Mouse (Mus musculus) forebrain, embryonic 11.5 days (tissue): ENCODE results near the gene Cldn7. TPM values are rescaled to one million over a fixed set of nuclear protein-coding genes. Genes with fewer than 3 reads are reported as not detected.
A peak's percentile ranks its signal among the peaks of the same experiment; 100 is the strongest.

Experiments used
- ATAC-seq: fragments of 200-750 bp; cut with Nextera tagmentation; replicated peaks from 2 replicates; pipeline ENCODE4 v1.8.0; 2017; ENCODE audit warnings: moderate TSS enrichment; ENCODE audit not compliant: low FRiP score
- DNase-seq: peaks from one replicate; pipeline ENCODE4 v3.0.0-alpha.2; 2017; ENCODE audit warnings: low spot score
- H3K27ac ChIP-seq: fragments of 300-500 bp; sonication (generic); 2 replicates; pipeline ENCODE4 v1.5.1; 2014; ENCODE audit warnings: low read depth, low read length
- H3K27me3 ChIP-seq: fragments of 300-500 bp; sonication (generic); 2 replicates; pipeline ENCODE4 v1.6.1; 2014; ENCODE audit warnings: mild to moderate bottlenecking, low read length, mixed read lengths; ENCODE audit not compliant: control insufficient read depth, insufficient read depth
- H3K36me3 ChIP-seq: fragments of 300-500 bp; sonication (generic); 2 replicates; pipeline ENCODE4 v1.6.1; 2014; ENCODE audit warnings: mild to moderate bottlenecking, low read length, moderate library complexity, mixed read lengths; ENCODE audit not compliant: control insufficient read depth, insufficient read depth
- H3K4me1 ChIP-seq: fragments of 300-500 bp; sonication (generic); replicated peaks from 2 replicates; pipeline ENCODE4 v1.6.1; 2014; ENCODE audit warnings: low read length, mixed read lengths; ENCODE audit not compliant: control insufficient read depth, insufficient read depth
- H3K4me2 ChIP-seq: fragments of 300-500 bp; sonication (generic); 2 replicates; pipeline ENCODE4 v1.6.1; 2014; ENCODE audit warnings: low read depth, mild to moderate bottlenecking, low read length, moderate library complexity, mixed read lengths; ENCODE audit not compliant: severe bottlenecking
- H3K4me3 ChIP-seq: fragments of 300-500 bp; sonication (generic); 2 replicates; pipeline ENCODE4 v1.5.1; 2014; ENCODE audit warnings: low read depth, low read length
- H3K9ac ChIP-seq: fragments of 300-500 bp; sonication (generic); 2 replicates; pipeline ENCODE4 v1.6.1; 2014; ENCODE audit warnings: low read length
- H3K9me3 ChIP-seq: fragments of 300-500 bp; sonication (generic); 2 replicates; pipeline ENCODE4 v1.6.1; 2016; ENCODE audit warnings: low read length, mixed read lengths; ENCODE audit not compliant: control insufficient read depth
- WGBS: fragments of 180-500 bp; shearing (Covaris S2); extraction: QIAGEN DNeasy Blood & Tissue Kit; methylation state at CpG from one replicate; pipeline ENCODE4 v1.1.7; 2014; 5-methylcytosine and 5-hydroxymethylcytosine counted together
- polyA plus RNA-seq: library from polyadenylated mRNA; unstranded; fragments of >200 nt; fragmentation: Nextera tagmentation; extraction: Ambion mirVana; gene quantifications from 2 replicates; pipeline ENCODE4 v1.2.1, GENCODE M21; 2014

Gene Cldn7
- polyA plus RNA-seq, 1 experiment from 2014 or later: 3.2 TPM

DNA sequence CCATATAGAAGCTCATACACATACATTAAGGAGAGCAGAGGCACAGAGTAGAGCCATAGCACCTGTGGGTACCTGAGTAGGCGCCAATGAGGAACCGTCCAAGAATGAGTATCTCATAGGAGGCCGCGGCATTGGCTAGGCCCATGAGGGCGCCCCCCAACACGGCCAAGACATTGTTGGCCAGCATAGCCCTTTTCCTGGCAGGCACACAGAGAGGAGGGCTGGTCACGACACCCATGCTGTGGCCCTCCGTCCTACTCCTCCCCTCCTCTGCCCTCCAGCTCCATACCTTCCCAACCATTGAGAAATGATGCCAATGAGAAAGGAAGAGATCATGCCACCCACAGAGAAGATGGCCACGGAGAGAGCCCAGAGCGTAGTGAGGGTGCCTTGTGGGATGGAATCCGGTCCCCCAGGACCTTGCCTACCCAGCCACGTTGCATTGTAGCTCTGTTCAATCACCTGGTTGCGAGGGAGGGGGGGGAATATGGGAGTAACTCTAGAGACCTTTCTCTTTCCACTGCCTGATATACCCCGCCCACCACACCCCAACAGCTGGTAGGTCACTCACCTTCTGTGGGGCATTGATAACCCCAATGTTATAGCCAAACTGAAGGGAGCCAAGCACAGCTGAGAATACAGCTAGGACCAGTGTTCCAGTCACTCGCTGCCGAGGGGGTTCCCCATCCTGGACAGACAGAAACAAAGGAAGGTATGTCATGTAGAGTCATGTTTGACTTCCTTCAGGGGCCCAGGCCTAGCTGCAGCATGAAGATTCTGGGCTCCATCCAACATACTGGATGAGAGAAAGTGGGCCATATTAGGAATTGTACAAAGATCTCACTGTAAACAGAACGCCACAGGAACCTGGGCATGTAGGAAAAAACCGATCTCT is 18.3 kb upstream of the Cldn7 start:
- no peak for ATAC-seq

DNA sequence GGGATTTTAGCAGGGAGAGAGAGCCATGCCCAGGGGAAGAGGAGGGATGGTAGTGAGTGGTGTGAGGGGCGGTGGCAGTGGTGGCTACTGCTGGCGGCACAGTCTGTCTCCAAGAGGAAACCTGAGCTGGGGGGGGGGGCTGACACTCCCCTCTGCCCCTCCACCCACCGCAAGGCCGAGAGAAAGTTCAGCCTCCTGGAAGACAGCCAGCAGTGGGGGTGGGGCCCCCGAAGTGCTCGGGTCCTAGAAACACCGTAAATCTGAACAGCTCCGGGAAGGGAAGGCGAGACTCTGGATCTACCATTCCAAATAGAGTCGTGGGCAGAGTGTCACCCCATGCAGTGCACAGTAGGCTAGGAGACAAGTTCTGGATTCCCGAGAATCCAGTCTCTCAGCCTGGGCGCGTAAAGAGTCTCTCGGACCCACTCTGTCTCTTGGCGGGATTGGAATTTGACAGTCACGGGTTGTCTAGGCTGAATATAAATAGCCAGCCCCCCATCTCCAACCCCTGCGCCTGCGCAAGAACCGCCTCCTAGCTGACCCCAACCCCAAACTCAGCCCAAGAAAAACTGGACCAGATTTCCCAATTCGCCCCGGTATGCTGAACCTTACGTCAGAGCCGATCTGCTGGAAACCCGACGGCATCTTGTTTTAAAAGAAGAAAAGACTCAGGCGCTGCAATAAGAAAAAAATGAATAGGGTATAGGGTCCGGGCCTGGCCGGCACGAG is 17.1 kb upstream of the Cldn7 start:
- H3K9ac ChIP-seq: peak overlapping the region; percentile 80
- H3K4me2 ChIP-seq: peak overlapping the region; percentile 71
- no peaks in the 10 kb centered on the region for H3K27me3 ChIP-seq
- peak overlapping the region; percentile 41 for H3K27ac ChIP-seq
- ATAC-seq (peak; percentile 22), DNase-seq (peak; percentile 80)
- no peaks in the 10 kb centered on the region for H3K9me3 ChIP-seq
- H3K4me3 ChIP-seq: peak overlapping the region; percentile 50
- H3K36me3 ChIP-seq: no peaks in the 10 kb centered on the region
- H3K4me1 ChIP-seq: peaks cover 11% of the 10 kb centered on the region; the same call in 1 of the 2 replicates
- 2% methylated on average over 29 of the region's 29 CpGs for WGBS

More for the DNA sequence above, 18.3 kb upstream of the Cldn7 start:
- H3K4me1 ChIP-seq: peaks cover 11% of the 10 kb centered on the region; the same call in 1 of the 2 replicates
- no peaks in the 10 kb centered on the region for H3K27me3 ChIP-seq
- no peaks in the 10 kb centered on the region for H3K36me3 ChIP-seq
- 89% methylated on average over 18 of the region's 18 CpGs for WGBS
- peak overlapping the region; percentile 50; the same call in 1 of the 2 replicates for H3K4me3 ChIP-seq
- no peaks in the 10 kb centered on the region for H3K9me3 ChIP-seq
- H3K27ac ChIP-seq: no peak overlapping the region
- H3K9ac ChIP-seq: no peak overlapping the region
- no peak for DNase-seq
- peak overlapping the region; percentile 71; the same call in 1 of the 2 replicates for H3K4me2 ChIP-seq

DNA sequence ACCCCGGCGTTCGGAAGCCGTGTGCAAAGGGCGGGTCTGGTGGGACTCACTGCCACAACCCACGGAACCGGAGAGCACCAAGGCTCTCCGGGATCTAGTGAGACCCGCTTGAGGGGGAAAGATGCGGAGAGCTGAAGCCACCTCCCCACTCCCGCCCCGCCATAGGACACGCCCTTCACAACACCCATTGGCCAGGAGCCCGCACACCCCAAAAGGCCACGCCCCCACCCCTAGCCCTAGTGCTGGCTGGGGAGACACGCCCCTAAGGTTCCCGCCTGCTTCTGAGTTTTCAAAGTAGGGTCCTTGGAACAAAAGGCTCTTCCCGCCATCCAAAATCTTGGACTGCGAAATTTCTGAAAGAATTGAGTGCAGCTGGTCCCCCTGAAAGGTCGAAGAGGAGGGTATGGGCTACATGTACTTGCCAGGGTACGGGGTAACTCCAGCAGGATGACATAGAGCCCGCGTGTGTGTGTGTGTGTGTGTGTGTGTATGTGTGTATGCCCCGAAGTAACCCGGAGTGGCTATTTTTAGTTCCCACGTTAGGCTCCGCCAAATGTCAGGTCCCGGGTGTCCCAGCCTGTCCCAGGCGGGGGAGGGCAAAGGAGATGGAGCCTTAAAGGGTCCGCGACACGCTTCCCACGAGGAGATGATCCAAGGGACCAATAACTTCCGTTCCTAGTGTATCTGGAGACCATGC is 16.4 kb upstream of the Cldn7 start, which contains the start of gene Slc2a4:
Gene Slc2a4, minus strand, starts transcription at position 123 of the 697 bp plus-strand sequence.
- Histone ChIP-seq H3K36me3 (no peaks in the 10 kb centered on the region), H3K4me2 (peak within 1 kb of the TSS; percentile 71)

DNA sequence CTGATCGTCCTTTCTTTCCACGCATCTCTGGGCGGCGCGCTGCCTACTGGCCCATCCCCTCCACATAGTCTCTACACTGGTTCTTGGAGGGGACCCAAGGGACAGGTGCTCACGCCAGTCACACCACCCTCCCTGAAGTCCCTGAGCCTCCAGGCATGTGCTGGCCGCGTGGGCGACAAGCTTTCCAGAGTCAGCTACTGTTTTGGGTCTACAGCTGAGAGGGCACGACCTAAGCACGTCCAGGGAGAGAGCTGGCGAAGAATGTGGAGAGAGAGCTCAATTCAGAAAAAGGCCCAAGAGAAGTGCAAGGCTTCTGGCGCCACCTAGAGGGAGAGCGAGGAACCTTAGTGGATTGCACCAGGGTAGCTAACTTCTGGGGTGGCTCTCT is 15.8 kb upstream of the Cldn7 start:
- H3K27me3 ChIP-seq: no peaks in the 10 kb centered on the region
- no peaks in the 10 kb centered on the region for H3K9me3 ChIP-seq
- peaks cover 11% of the 10 kb centered on the region; the same call in 1 of the 2 replicates for H3K4me1 ChIP-seq
- H3K36me3 ChIP-seq: no peaks in the 10 kb centered on the region
- peak overlapping the region; percentile 71 for H3K4me2 ChIP-seq
- H3K4me3 ChIP-seq: peak overlapping the region; percentile 50
- ATAC-seq: peak; percentile 68
- WGBS: under 1% methylated on average over 14 of the region's 14 CpGs
- H3K9ac ChIP-seq: peak overlapping the region; percentile 80
- peak overlapping the region; percentile 86 for H3K27ac ChIP-seq
- DNase-seq: peak; percentile 94

More for the DNA sequence above, 16.4 kb upstream of the Cldn7 start, which contains the start of gene Slc2a4:
- Histone ChIP-seq H3K27me3 (no peaks in the 10 kb centered on the region), H3K9me3 (no peaks in the 10 kb centered on the region), H3K9ac (peak within 1 kb of the TSS; percentile 80), H3K4me3 (peak within 1 kb of the TSS; percentile 50), H3K27ac (peak within 1 kb of the TSS; percentile 86), H3K4me1 (peaks cover 11% of the 10 kb centered on the region; the same call in 1 of the 2 replicates)
- DNase-seq (peak; percentile 99), ATAC-seq (peak; percentile 96)
- under 1% methylated on average over 34 of the region's 34 CpGs for WGBS

DNA sequence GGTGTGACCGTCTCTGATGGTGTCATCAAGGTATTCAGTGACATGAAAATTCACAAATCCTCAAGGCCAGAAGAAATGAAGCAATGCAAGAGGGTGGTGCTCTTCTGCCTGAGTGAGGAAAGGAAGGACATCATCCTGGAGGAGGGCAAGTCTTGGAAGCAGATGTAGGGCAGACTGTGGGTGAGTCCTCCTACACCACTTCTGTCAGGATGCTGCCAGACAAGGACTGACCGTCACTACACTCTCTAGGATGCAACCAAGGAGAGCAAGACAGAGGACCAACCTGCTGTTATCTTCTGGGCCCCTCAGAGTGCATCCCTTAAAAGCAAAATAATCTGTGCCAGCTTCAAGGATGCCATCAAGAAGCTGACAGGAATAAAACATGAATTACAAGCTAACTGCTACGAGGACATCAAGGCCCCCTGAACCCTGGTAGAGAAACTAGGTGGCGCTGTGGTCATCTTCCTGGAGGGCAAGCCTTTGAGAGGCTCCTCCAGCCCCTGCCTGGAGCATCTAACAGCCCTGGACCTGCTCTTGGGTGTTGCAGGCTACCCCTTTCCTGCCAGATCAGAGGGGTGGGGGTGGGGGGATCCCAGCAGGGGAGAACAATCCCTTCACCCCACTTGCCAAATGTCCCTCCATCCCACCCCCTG is 13.6 kb upstream of the Cldn7 start:
- Histone ChIP-seq H3K4me2 (no peak overlapping the region), H3K4me3 (no peak overlapping the region), H3K9me3 (no peaks in the 10 kb centered on the region), H3K27me3 (no peaks in the 10 kb centered on the region), H3K36me3 (no peaks in the 10 kb centered on the region), H3K9ac (no peak overlapping the region), H3K4me1 (peaks cover 11% of the 10 kb centered on the region; the same call in 1 of the 2 replicates), H3K27ac (no peak overlapping the region)
- ATAC-seq (no peak), DNase-seq (no peak)
- 44% methylated on average over 4 of the region's 4 CpGs for WGBS

DNA sequence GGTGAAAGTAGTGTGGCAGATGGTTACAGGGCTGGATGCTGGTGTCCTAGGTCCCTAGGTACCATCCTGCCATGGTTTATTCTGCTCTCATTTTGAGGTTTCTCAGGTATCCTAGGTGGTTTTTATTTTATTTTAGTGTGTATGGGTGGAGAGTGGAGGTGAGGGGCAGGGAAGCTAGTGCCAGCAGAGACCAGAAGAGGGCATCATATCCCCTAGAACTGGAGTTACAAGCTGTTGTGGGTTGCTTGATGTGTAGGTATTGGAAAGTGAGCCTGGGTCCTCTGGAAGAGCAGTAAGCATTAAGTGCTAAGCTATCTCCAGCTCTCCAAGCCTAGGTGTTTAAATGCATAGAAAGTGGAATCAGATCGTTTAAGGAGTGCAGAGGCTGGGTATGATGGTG is 12.3 kb upstream of the Cldn7 start:
- 65% methylated on average over 1 of the region's 1 CpGs for WGBS
- Histone ChIP-seq H3K9me3 (no peaks in the 10 kb centered on the region), H3K4me1 (peaks cover 6% of the 10 kb centered on the region; the same call in 1 of the 2 replicates), H3K4me2 (no peak overlapping the region), H3K27me3 (no peaks in the 10 kb centered on the region), H3K4me3 (no peak overlapping the region), H3K27ac (no peak overlapping the region), H3K36me3 (no peaks in the 10 kb centered on the region), H3K9ac (no peak overlapping the region)
- DNase-seq (no peak), ATAC-seq (no peak)

DNA sequence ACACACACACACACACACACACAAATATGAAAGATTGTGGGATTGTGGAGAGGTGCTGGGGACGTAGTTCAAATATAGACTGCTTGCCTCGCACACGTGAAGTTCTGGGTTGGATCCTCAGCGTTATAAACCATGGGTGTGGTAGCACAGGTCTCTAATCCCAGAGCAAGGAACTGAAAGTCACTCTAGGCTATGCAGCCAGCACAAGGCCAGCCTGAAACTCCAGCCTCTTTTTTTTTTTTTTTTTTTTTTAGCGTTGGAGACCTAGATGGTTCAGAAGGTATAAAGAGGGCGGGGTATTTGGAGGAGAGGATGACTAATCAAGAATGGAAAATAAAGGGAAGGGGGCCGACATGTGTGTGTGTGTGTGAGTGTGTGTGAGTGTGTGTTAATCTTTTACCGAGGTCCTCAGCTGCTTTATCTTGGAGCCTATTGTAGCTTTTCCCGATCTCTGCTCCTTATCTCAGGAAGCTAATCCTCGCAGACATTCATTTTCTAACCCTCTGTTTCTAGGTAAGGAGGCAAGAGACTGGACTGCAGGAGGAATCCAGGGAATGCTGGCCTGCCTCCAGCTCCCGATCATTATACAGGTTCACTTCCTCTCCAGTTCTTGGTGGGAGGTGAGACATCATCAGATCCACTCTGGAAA is 11.2 kb upstream of the Cldn7 start:
- Histone ChIP-seq H3K4me3 (no peak overlapping the region), H3K9ac (no peak overlapping the region), H3K27me3 (no peaks in the 10 kb centered on the region), H3K36me3 (no peaks in the 10 kb centered on the region), H3K4me2 (no peak overlapping the region), H3K9me3 (no peaks in the 10 kb centered on the region), H3K27ac (no peak overlapping the region), H3K4me1 (peaks cover 2% of the 10 kb centered on the region; the same call in 1 of the 2 replicates)
- DNase-seq (no peak), ATAC-seq (no peak)
- WGBS: 68% methylated on average over 11 of the region's 11 CpGs
